Mouse (Mus musculus): Measurements from ENCODE around the gene Dclk1.
A peak's percentile ranks its signal among the peaks of the same experiment; 100 is the strongest.

Dclk1 gene

DNA sequence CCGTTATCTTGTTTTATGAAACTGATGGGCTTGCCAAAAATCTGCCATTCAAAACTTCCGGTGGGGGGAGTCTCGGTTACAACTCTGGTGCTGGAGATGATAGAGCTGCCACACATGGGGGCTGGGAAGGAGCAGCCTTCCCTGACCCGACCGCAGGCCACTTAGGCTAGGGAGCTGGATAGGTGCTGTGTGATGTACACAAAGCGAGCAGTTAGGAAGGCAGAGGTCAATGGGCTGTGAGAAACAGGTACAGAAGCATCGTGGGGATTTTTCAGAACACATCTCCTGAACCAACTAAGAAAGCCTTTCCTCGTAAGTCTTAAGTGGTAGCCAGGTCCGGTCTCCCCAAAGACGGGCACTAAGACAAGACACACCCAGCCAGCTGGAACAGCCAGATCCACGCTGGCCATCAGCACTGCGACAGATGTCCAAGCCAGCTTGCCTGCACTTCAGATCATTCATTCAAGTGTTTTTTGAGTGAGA, 297.7 kb downstream of the Dclk1 start:
- DNase-seq (ENCODE audit: low read depth), result no peak

DNA sequence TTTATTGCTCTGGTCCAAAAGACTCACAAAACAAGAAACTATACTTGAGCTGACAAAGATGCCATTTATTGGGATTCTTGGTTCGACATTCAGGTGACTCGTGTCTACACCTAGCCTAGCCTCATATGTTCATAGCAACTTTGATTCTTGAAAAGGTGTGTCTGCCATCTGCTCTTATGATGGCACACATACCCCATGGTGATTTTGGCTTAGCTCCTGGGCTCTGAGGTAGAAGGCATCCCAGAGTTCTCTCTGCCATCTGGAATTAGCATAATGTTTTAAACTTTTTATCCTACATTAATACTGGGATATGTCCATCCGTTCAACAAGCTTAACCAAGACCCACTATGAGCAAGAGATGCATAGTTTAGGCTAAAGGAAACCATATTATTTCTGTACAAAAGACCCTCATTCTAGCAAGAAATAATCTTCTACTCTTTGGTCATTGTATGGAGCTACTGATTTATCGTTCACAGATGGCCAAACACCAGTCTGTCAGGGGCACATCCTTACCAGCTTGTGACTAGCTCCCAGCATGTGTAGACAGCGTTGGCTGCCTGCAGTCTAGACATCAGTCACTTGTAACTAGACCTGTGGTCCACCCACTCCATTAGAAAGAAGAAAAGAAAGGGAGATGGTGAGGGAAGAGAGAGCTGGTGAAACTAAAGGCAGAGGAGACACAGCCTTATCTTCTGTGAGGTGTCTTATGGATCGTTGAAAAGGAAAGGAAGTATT, 298.4 kb downstream of the Dclk1 start:
- DNase-seq (ENCODE audit: low read depth), result no peak

DNA sequence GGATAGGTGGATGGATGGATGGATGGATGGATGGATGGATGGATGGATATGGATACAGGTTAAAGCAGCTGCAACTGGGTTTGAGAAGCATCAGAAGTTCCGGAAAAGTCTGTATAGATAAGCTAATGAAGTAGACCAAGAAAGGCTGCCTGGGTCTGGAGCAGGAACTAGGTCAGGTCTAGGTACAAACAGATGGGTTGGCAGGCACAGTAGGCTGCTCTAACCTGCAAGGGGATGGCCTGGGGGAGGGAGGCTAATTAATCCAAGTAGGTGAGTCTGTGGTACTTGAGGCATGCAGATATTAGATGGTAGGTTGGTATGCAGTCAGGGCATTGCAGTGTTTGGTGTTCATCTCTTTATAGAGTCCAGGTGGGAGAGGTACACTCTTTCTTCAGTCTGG, 299.6 kb downstream of the Dclk1 start:
- DNase-seq (ENCODE audit: low read depth), result no peak

DNA sequence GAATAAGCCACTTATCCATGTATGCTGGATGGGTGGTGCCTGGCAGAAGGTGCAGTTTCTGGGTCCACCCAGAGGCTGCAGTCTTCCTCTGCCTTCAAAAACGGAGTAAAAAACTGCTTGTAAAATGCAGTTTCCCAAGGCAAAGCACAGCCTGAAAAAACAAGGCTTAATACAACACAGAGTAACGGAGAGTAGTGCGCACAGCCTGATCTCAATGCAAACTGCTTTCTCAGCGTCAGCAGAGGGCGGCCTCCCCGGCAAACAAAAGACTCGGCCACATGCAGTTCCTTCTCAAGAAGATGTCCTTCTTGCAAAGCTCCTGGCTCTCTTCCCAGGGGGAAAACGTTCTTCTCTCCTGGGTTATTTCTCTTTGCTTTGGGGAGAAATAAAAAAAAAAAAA, 300.1 kb downstream of the Dclk1 start:
- no peak for DNase-seq (ENCODE audit: low read depth)

DNA sequence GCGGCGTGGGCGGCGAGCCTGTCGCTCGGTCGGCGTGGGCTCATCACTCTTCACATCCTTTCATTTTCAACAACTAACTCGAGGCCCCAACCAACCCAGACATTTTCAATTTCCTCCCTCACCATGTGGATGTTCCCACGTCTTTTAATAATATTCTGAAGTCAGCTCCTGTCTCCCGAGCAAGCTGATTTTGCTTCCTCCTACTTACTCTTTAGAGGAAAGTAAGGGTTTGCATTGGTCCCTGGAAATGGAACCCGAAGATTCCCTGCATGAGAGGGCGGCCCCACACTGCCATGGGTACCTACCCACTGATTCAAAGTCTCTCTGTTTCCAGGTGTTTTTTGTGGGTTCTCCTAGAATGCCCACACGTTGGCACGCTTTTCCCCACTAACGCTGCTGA, 300.8 kb downstream of the Dclk1 start:
- DNase-seq (ENCODE audit: low read depth), result no peak

DNA sequence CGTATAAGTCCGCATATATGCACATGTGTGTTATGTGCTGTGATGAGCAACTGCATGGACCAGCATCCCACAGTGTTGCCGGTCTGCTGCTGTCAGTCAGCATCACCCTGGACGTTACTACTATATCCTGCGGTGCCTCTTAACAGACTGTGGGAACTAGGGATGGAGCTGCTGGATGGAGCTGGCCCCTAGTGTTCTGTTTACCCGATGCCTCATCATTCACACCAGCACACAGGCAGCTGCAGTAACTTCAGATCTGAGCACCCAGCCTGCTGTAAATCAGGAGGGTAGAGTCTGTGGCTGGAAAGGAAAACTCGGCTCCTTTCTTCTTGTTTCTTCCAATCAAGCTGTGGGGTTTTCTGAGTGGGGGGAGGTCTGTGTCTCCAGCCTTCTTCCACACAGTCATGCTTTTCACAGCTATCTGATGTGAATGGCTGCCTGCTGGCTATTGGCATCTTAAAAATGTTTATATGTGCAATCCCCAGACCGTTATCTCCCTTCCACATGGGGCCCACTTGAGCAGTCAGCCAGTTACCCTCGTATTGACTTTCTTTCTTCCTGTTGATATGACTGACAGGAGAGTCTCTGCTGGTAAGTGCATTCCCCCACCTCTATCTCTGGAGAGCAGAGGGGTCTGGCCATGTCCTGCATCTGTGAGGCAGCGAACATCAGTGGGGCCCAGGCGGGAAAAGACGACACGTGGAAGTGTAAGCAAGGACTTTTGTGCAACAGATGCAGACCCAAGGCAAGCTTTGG, 301.9 kb downstream of the Dclk1 start:
- DNase-seq (ENCODE audit: low read depth), result no peak

DNA sequence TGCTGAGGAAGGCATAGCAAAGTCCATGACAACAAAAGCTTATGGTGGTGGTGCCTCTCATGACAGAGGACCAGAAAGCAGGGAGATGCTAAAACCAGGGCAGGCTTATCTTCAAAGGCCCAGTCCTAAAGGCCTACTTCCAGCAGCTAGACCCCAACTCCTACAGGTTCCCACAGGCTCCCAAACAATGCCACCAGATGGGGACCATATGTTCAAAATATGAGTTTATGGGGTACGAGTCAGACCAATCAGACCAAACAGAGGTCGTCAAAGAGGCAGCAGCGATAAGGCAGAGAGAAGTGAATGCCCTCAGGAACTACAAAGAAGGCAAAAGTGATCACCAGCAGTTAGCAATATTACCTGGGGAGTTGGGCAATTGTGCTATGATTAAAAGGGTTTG, 303.1 kb downstream of the Dclk1 start:
- DNase-seq (ENCODE audit: low read depth), result no peak

DNA sequence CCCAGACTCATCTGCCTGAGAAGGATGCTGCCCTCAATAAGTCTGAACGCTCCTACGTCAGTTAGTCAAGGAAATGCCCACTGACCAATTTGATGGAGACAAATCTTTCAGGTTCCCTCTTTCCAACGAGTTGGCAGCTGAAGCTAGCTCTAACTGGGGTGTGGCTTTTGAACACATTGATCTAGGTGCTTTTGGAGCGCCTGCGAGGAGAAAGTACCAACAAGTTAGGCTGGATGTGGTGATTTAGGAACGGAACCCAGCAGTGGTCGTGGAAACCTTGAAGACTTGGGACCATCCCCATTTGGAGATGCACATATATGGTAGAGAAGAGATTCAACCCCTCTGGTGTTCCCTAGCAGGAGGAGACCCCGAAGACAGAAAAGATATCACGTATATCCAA, 303.8 kb downstream of the Dclk1 start:
- no peak for DNase-seq (ENCODE audit: low read depth)

DNA sequence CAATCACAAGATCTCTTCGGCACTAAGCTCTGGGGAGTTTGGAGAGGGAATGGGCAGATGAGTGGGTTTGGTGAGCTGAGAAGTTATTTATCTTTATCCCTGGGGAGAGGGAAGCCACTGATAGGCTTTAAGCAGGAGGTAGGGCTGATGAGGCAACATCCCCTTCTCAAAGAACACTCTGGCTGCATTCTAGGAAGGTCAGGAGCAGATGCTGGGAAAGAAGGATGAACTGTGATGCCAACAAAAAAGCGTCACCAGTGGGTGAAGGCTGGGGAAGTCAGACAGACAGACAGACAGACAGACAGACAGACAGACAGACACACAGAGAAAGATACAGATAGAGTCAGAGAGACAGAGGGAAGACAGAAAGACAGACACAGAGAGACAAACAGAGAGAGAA, 304.9 kb downstream of the Dclk1 start:
- no peak for DNase-seq (ENCODE audit: low read depth)

DNA sequence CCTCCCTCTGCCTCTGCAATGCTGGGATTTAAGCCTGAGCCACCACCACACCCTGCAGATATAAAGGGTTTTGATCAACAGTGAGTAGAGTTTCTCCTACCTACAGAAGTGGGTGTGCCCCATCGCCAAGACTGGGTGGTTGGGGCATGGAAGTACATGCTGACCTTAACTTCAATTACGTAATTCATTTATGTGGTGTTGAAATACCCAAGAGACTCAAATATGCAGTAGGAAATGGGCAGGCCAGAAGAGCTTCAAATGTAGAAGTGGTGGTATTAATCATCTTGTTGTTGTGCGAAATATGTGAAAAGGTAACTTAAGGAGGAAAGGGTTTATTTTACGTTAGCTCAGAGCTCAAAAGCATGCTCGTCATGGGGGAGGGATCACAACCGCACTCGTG, 307.2 kb downstream of the Dclk1 start:
- DNase-seq (ENCODE audit: low read depth), result no peak

DNA sequence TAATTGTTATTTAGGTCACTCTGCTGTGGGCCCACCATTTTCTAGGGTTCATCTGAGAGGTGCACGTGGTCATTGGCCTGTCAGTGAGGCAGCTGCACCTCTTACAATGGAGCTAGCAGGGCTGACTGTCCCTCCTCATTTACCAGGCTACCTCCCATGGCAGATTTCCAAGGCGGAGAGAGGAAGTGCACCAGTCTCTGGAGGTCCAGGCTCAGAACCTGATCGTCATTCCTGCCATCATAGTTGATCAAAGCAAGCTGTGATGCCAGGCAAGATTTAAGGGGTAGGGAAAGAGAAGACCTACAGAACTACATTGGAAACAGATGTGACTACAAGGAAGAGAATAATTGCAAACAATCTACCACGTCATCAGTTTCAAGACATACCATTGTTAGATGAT, 308.8 kb downstream of the Dclk1 start:
- DNase-seq (ENCODE audit: low read depth), result no peak

DNA sequence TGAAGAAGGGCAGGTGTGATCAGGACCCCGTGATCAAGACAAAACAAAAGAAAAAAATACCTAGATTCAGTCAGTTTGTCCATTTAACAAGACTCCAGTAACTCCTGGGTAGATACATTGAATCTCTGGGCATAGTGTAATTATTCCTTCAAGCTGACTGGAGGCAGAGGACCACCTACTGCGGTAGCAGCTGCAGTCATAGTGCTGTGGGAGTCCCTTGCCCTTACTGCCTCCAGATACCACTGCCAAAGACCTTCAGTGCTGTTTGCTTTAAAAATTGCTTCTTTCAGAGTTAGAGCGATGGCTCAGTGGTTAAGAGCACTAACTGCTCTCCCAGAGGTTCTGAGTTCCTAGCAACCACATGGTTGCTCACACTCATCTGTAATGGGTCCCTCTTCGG, 309.7 kb downstream of the Dclk1 start:
- DNase-seq (ENCODE audit: low read depth), result no peak

DNA sequence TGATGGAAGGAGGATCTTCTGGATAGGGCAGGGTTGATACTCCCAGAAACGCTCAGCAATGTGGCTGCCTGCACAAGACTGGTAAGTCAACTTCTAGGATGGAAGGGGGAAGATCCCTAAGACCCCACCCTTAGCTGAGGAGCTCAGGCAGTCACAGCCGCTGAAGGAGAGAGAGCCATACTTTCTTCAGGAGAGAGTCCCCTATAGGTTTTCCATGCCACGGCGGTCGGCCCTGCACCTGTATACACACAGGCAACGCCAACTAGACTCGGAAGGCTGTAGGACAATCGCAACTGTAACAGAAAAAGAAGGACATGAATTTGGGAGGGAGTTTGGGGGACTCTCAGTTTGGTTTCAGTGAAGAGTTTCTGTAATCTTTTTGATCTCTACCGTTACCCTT, 310.9 kb downstream of the Dclk1 start:
- no peak for DNase-seq (ENCODE audit: low read depth)

DNA sequence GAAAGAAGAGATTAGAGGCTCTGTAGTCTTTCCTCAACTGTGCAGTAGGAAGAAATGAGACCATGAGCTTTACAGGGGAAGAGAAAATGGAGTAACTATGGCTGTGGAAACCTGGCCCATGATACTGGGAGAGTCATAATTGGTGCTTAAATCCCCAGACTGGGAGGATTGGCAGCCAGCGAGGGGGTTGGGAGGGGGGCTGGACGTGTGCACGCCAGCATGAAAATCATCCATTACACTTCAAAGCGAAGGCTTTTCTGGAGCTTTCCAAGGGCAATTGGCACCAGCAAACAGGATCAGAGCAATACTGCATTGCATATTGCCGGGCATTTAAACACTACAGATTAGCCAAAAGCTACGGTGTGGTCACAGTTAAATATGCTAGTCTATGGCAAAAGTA, 313.7 kb downstream of the Dclk1 start:
- DNase-seq (ENCODE audit: low read depth), result no peak

DNA sequence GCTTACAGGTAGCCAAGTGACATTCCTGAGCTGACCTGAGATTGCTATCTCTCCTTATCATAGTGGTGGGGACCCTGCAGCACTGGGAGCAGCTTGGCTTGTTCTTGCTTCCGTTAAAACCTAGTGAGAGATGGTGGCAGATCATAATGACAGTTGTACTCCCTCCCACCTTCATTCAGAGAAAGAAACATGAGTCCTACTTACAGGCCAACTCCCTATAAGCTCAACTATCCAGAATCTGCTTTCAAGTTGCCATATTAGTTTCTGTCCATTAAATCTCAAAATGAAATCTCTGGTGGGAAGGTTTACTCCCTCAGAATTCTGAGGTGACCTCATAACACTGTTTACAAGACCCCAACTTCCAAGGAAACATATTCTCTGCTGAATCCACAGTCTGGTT, 316.4 kb downstream of the Dclk1 start:
- DNase-seq (ENCODE audit: low read depth), result no peak

DNA sequence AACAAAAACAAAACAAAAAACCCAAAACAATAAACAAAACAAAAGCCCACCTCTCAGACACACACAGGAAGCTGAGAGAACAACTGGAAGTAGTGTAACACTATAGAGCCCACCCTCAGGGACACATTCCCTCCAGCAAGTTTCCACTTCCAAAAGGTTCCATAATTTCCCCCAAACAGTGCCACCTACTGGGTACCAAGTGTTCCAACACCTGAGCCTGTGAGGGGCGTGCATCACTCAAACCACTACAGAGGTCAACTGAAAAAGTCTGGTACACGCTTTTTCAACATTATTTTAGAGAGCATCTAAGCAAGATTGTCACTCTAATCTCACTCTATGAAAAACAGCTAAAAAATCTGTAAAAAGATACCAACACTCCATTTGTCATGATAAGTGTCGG, 325.3 kb downstream of the Dclk1 start:
- DNase-seq (ENCODE audit: low read depth), result no peak

DNA sequence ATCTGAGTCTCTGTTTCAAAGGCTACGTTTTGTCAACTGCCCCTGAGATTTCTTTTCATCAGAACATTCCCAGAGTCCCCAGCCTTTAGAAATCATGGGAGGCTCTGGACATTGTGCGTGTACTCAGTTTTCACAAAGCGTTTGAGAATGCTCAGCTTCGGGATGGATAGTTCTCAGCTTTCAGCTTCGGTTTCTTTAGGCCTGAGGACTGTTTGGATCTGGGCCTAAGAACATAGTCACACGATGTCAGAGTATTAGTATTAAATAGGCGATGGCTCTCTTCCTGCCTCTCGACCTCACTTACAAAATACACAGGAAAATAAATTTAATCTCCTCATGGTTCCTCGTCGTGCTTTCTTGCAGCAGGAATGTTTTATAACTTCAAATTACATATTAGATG, 327.4 kb downstream of the Dclk1 start:
- no peak for DNase-seq (ENCODE audit: low read depth)

DNA sequence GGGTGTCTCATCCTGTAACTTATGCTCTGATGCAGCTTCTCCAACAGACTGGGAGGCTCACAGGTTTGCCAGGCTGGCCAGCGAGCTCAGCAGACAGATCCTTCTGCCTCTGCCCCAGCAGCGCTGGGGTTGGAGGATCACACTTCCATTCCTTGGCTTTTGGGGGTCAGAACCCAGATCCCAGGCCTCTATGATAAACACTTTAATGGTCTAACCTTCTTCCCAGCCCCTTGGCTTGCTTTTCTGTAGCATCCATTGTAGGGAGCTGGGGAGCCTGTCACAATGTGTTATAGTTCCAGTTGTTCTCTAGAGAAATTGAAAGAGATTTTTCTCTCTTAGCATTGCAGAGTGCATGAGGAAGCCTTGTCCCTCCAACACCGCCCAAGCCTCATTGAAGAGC, 328.9 kb downstream of the Dclk1 start:
- DNase-seq (ENCODE audit: low read depth), result no peak

DNA sequence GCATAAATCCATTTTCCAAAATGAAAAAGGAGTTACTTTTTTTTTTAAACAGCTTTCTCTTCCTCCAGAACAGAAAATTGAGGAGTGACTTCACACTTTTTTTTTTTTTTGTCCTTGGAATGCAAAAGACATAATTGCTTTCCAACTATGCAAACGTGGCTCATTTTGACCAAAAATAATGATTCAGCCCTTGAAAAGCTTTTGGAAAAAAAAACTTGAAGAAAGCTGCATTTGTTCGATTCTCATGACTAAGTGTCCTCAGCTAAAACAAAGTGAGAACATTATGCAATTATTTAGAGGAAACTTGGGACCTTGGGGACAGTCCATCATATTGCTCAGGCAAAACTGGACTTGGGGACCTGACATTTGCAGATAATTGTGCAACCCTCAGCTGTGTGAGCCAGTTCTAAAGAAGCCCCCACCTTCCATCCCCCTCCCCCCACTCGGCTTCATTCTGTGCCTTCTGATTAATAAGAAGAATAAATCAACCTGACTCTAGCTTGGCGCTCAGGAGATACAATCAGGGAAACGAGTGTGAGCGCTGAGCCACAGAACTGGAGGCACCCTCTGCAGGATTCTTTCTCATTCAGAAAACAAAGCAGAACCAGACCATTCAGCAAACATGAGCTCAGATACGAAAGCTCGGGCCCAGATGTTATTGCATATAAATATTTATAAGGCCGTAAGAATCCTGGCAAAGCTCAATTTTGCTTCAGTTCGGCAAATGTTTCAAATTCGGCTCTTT, 329.6 kb downstream of the Dclk1 start:
- peak; percentile 54 for DNase-seq (ENCODE audit: low read depth)

DNA sequence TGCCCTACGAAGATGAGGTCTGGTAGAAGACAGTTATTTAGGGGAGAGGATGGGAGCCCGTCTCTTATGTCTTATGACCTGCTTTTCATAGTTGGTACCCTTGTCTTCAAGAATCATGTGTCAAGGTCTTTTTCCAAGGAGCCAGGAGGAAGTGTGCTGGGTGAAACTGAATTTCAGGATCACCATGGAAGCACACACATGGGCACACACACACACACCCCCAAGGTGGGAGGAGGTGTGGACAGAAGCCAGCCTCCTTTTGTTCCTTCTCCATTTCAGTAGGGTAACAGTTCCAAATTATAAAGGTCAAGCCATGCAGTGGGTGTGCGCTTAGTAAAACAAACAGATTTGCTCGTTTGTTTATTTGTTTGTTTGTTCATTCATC, 330.1 kb downstream of the Dclk1 start:
- no peak for DNase-seq (ENCODE audit: low read depth)

DNA sequence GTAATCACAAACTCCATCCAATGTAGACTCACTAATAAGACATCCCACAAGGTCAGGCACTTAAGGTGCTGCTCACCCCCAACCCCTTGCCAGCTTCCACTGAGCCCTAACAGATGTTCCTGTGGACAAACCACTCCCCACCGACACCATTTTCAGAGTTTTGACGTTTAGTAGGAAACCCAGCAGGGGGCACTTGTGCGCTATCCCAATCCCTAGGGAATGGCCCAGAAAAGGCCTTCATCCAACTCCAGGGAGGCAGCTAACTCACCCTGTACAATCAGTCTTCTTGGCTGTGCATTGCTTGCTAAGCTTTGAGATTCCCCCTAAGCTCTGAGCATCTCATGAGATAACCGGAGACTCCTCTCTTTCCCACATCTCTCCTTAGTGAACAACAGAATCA, 331.8 kb downstream of the Dclk1 start:
- no peak for DNase-seq (ENCODE audit: low read depth)

DNA sequence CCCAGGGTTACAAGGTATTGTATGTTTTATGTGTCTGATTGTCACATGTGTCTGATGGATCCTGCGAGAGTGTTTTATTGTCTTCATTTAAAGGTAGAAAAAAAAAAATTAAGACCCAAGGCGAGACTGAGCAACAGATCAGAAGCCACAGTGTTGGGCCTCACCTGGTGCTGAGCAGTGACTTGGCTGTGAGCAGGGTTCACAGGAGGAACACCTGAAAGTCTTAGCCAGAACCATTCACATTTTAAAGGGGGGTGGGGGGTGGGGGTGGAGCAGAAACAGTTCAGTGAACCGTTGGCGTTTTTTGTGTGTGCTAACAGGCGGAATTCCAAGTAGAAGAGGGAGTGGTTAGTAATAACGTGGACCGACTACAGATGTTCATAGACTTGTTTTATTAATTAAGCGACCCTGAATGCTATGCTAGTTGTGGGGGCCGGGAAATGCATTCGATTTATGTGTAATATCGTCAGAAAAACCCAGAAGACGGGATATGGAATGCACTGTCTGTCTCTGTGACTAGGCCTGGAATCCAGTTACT, 345.3 kb downstream of the Dclk1 start:
- DNase-seq (ENCODE audit: low read depth), result no peak
